Mouse (Mus musculus): Measurements from ENCODE around the gene Arvcf. TPM values are rescaled to one million over a fixed set of nuclear protein-coding genes. Genes with fewer than 3 reads are reported as not detected.

The Arvcf gene
- polyA plus RNA-seq, 1 experiment from 2014 or later: 13.8 TPM

- no peaks in the 10 kb centered on the region for H3K36me3 ChIP-seq (ENCODE audit: control insufficient read depth, insufficient read depth, low read length)
- DNase-seq (ENCODE audit: low spot score) (no peak), ATAC-seq (replicated peaks; ENCODE audit: low FRiP score) (no peak)
- no peaks in the 10 kb centered on the region for H3K27me3 ChIP-seq (replicated peaks; ENCODE audit: control insufficient read depth, insufficient read depth, low read length)
- H3K9me3 ChIP-seq (ENCODE audit: control insufficient read depth, low read length): no peaks in the 10 kb centered on the region
- H3K4me1 ChIP-seq (replicated peaks; ENCODE audit: control insufficient read depth, insufficient read depth, low read length): peaks cover 17% of the 10 kb centered on the region
- no peak overlapping the region for H3K4me2 ChIP-seq
- no peak overlapping the region for H3K9ac ChIP-seq (ENCODE audit: low read depth, low read length)
- 69% methylated on average over 6 of the region's 6 CpGs for WGBS
- no peak overlapping the region for H3K4me3 ChIP-seq (ENCODE audit: low read depth, low read length)
- H3K27ac ChIP-seq (ENCODE audit: low read depth, low read length): no peak overlapping the region
Observed at GRCm38 (mm10) chr16:18380495-18381063, 32.6 kb downstream of the Arvcf start.

- H3K4me3 ChIP-seq (ENCODE audit: low read depth, low read length): no peak overlapping the region
- H3K27me3 ChIP-seq (replicated peaks; ENCODE audit: control insufficient read depth, insufficient read depth, low read length): no peaks in the 10 kb centered on the region
- H3K4me1 ChIP-seq (replicated peaks; ENCODE audit: control insufficient read depth, insufficient read depth, low read length): peaks cover 13% of the 10 kb centered on the region
- no peaks in the 10 kb centered on the region for H3K36me3 ChIP-seq (ENCODE audit: control insufficient read depth, insufficient read depth, low read length)
- H3K9me3 ChIP-seq (ENCODE audit: control insufficient read depth, low read length): no peaks in the 10 kb centered on the region
- WGBS: 75% methylated on average over 6 of the region's 6 CpGs
- DNase-seq (ENCODE audit: low spot score) (no peak), ATAC-seq (replicated peaks; ENCODE audit: low FRiP score) (no peak)
- H3K27ac ChIP-seq (ENCODE audit: low read depth, low read length): no peak overlapping the region
- no peak overlapping the region for H3K9ac ChIP-seq (ENCODE audit: low read depth, low read length)
- no peak overlapping the region for H3K4me2 ChIP-seq
Observed at GRCm38 (mm10) chr16:18381621-18382258, 33.8 kb downstream of the Arvcf start.

GRCm38 (mm10) chr16:18383045-18383726 is 35.2 kb downstream of the Arvcf start:
- H3K27me3 ChIP-seq (replicated peaks; ENCODE audit: control insufficient read depth, insufficient read depth, low read length): no peaks in the 10 kb centered on the region
- H3K9ac ChIP-seq (ENCODE audit: low read depth, low read length): no peak overlapping the region
- H3K4me1 ChIP-seq (replicated peaks; ENCODE audit: control insufficient read depth, insufficient read depth, low read length): peaks cover 18% of the 10 kb centered on the region
- no peaks in the 10 kb centered on the region for H3K36me3 ChIP-seq (ENCODE audit: control insufficient read depth, insufficient read depth, low read length)
- H3K4me2 ChIP-seq: no peak overlapping the region
- H3K9me3 ChIP-seq (ENCODE audit: control insufficient read depth, low read length): no peaks in the 10 kb centered on the region
- no peak for ATAC-seq (replicated peaks; ENCODE audit: low FRiP score)
- 76% methylated on average over 9 of the region's 9 CpGs for WGBS
- DNase-seq (ENCODE audit: low spot score): no peak
- H3K4me3 ChIP-seq (ENCODE audit: low read depth, low read length): no peak overlapping the region
- no peak overlapping the region for H3K27ac ChIP-seq (ENCODE audit: low read depth, low read length)

- ATAC-seq (replicated peaks; ENCODE audit: low FRiP score) (no peak), DNase-seq (ENCODE audit: low spot score) (no peak)
- 31% methylated on average over 3 of the region's 3 CpGs for WGBS
- H3K4me1 ChIP-seq (replicated peaks; ENCODE audit: control insufficient read depth, insufficient read depth, low read length): peaks cover 24% of the 10 kb centered on the region
- H3K9me3 ChIP-seq (ENCODE audit: control insufficient read depth, low read length): no peaks in the 10 kb centered on the region
- no peak overlapping the region for H3K4me3 ChIP-seq (ENCODE audit: low read depth, low read length)
- H3K4me2 ChIP-seq: no peak overlapping the region
- no peak overlapping the region for H3K27ac ChIP-seq (ENCODE audit: low read depth, low read length)
- no peaks in the 10 kb centered on the region for H3K27me3 ChIP-seq (replicated peaks; ENCODE audit: control insufficient read depth, insufficient read depth, low read length)
- no peak overlapping the region for H3K9ac ChIP-seq (ENCODE audit: low read depth, low read length)
- no peaks in the 10 kb centered on the region for H3K36me3 ChIP-seq (ENCODE audit: control insufficient read depth, insufficient read depth, low read length)
Observed at GRCm38 (mm10) chr16:18383756-18384155, 35.8 kb downstream of the Arvcf start.

GRCm38 (mm10) chr16:18384211-18384610 is 36.2 kb downstream of the Arvcf start:
- Histone ChIP-seq H3K27ac (ENCODE audit: low read depth, low read length) (no peak overlapping the region), H3K9me3 (ENCODE audit: control insufficient read depth, low read length) (no peaks in the 10 kb centered on the region), H3K9ac (ENCODE audit: low read depth, low read length) (no peak overlapping the region), H3K27me3 (replicated peaks; ENCODE audit: control insufficient read depth, insufficient read depth, low read length) (no peaks in the 10 kb centered on the region), H3K4me3 (ENCODE audit: low read depth, low read length) (no peak overlapping the region), H3K36me3 (ENCODE audit: control insufficient read depth, insufficient read depth, low read length) (no peaks in the 10 kb centered on the region), H3K4me2 (no peak overlapping the region), H3K4me1 (replicated peaks; ENCODE audit: control insufficient read depth, insufficient read depth, low read length) (peaks cover 28% of the 10 kb centered on the region)
- 82% methylated on average over 7 of the region's 7 CpGs for WGBS
- DNase-seq (ENCODE audit: low spot score) (no peak), ATAC-seq (replicated peaks; ENCODE audit: low FRiP score) (no peak)

- Histone ChIP-seq H3K9me3 (ENCODE audit: control insufficient read depth, low read length) (no peaks in the 10 kb centered on the region), H3K27me3 (replicated peaks; ENCODE audit: control insufficient read depth, insufficient read depth, low read length) (no peaks in the 10 kb centered on the region), H3K4me1 (replicated peaks; ENCODE audit: control insufficient read depth, insufficient read depth, low read length) (peaks cover 31% of the 10 kb centered on the region), H3K9ac (ENCODE audit: low read depth, low read length) (no peak overlapping the region), H3K4me3 (ENCODE audit: low read depth, low read length) (no peak overlapping the region), H3K27ac (ENCODE audit: low read depth, low read length) (no peak overlapping the region), H3K36me3 (ENCODE audit: control insufficient read depth, insufficient read depth, low read length) (no peaks in the 10 kb centered on the region), H3K4me2 (no peak overlapping the region)
- WGBS: 85% methylated on average over 8 of the region's 8 CpGs
- DNase-seq (ENCODE audit: low spot score) (no peak), ATAC-seq (replicated peaks; ENCODE audit: low FRiP score) (no peak)
Observed at GRCm38 (mm10) chr16:18384659-18385058, 36.7 kb downstream of the Arvcf start.

GRCm38 (mm10) chr16:18385411-18385810 is 37.4 kb downstream of the Arvcf start:
- peaks cover 31% of the 10 kb centered on the region for H3K4me1 ChIP-seq (replicated peaks; ENCODE audit: control insufficient read depth, insufficient read depth, low read length)
- no peak overlapping the region for H3K27ac ChIP-seq (ENCODE audit: low read depth, low read length)
- no peak overlapping the region for H3K4me2 ChIP-seq
- DNase-seq (ENCODE audit: low spot score) (no peak), ATAC-seq (replicated peaks; ENCODE audit: low FRiP score) (no peak)
- 82% methylated on average over 5 of the region's 5 CpGs for WGBS
- H3K27me3 ChIP-seq (replicated peaks; ENCODE audit: control insufficient read depth, insufficient read depth, low read length): no peaks in the 10 kb centered on the region
- no peak overlapping the region for H3K9ac ChIP-seq (ENCODE audit: low read depth, low read length)
- H3K4me3 ChIP-seq (ENCODE audit: low read depth, low read length): no peak overlapping the region
- H3K9me3 ChIP-seq (ENCODE audit: control insufficient read depth, low read length): no peaks in the 10 kb centered on the region
- H3K36me3 ChIP-seq (ENCODE audit: control insufficient read depth, insufficient read depth, low read length): no peaks in the 10 kb centered on the region

GRCm38 (mm10) chr16:18386451-18386850 is 38.5 kb downstream of the Arvcf start:
- Histone ChIP-seq H3K4me2 (no peak overlapping the region), H3K36me3 (ENCODE audit: control insufficient read depth, insufficient read depth, low read length) (no peaks in the 10 kb centered on the region), H3K27ac (ENCODE audit: low read depth, low read length) (no peak overlapping the region), H3K9me3 (ENCODE audit: control insufficient read depth, low read length) (no peaks in the 10 kb centered on the region), H3K4me3 (ENCODE audit: low read depth, low read length) (no peak overlapping the region), H3K27me3 (replicated peaks; ENCODE audit: control insufficient read depth, insufficient read depth, low read length) (no peaks in the 10 kb centered on the region), H3K9ac (ENCODE audit: low read depth, low read length) (no peak overlapping the region), H3K4me1 (replicated peaks; ENCODE audit: control insufficient read depth, insufficient read depth, low read length) (peaks cover 32% of the 10 kb centered on the region)
- DNase-seq (ENCODE audit: low spot score): no peak
- no peak for ATAC-seq (replicated peaks; ENCODE audit: low FRiP score)
- WGBS: 78% methylated on average over 7 of the region's 7 CpGs

GRCm38 (mm10) chr16:18386972-18387371 is 39.0 kb downstream of the Arvcf start:
- 51% methylated on average over 3 of the region's 3 CpGs for WGBS

More at GRCm38 (mm10) chr16:18386972-18387371, 39.0 kb downstream of the Arvcf start:
- DNase-seq (ENCODE audit: low spot score) (no peak), ATAC-seq (replicated peaks; ENCODE audit: low FRiP score) (no peak)
- no peaks in the 10 kb centered on the region for H3K27me3 ChIP-seq (replicated peaks; ENCODE audit: control insufficient read depth, insufficient read depth, low read length)
- peaks cover 37% of the 10 kb centered on the region for H3K4me1 ChIP-seq (replicated peaks; ENCODE audit: control insufficient read depth, insufficient read depth, low read length)
- H3K4me2 ChIP-seq: peak overlapping the region; percentile 54; the same call in 1 of the 2 replicates
- peak overlapping the region; percentile 75 for H3K27ac ChIP-seq (ENCODE audit: low read depth, low read length)
- H3K9ac ChIP-seq (ENCODE audit: low read depth, low read length): peak overlapping the region; percentile 38
- H3K9me3 ChIP-seq (ENCODE audit: control insufficient read depth, low read length): no peaks in the 10 kb centered on the region
- no peak overlapping the region for H3K4me3 ChIP-seq (ENCODE audit: low read depth, low read length)
- no peaks in the 10 kb centered on the region for H3K36me3 ChIP-seq (ENCODE audit: control insufficient read depth, insufficient read depth, low read length)

Data from liver, embryonic 11.5 days (tissue).